Mouse (Mus musculus): ENCODE measurements around the gene Csad.
"Not testable (repeated sequence)": the region's sequence is repeated elsewhere in the genome, so short reads cannot be mapped to it uniquely, and the experiment has no call there.

The Csad gene

DNA sequence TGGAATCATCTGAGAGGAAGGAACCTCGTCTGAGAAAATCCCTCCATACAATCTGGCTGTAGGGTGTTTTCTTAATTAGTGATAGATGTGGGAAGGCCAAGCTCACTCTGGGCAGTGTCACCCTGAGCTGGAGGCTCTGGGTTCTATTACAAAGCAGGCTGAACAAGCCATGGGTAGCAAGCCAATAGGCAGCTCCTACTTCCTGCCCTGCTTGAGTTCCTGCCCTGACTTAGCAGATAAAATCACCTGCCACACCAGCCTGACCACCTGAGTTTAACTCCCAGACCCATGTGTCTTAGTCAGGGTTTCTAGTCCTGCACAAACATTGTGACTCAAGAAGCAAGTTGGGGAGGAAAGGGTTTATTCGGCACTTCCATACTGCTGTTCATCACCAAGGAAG is 35.5 kb downstream of the Csad start:
- peaks cover 23% of the 10 kb centered on the region for H3K36me3 ChIP-seq (ENCODE audit: insufficient read depth, low read length)
- TF ChIP-seq CTCF (conservative IDR thresholded peaks at IDR 0.05; ENCODE audit: low read length), result no peak
- TF ChIP-seq NANOG (IDR thresholded peaks at IDR 0.05; ENCODE audit: borderline replicate concordance, low read length), result no peak
- no peak for TF ChIP-seq POU5F1 (IDR thresholded peaks at IDR 0.05; ENCODE audit: borderline replicate concordance, low read length)
- no peaks in the 10 kb centered on the region for H3K27me3 ChIP-seq (ENCODE audit: insufficient read depth, low read length)
- H3K4me3 ChIP-seq (replicated peaks; ENCODE audit: low read length), result no peak overlapping the region
- peaks cover 17% of the 10 kb centered on the region for H3K4me1 ChIP-seq (replicated peaks; ENCODE audit: low read depth, low read length)
- no peaks in the 10 kb centered on the region for H3K9me3 ChIP-seq (ENCODE audit: low read length)

DNA sequence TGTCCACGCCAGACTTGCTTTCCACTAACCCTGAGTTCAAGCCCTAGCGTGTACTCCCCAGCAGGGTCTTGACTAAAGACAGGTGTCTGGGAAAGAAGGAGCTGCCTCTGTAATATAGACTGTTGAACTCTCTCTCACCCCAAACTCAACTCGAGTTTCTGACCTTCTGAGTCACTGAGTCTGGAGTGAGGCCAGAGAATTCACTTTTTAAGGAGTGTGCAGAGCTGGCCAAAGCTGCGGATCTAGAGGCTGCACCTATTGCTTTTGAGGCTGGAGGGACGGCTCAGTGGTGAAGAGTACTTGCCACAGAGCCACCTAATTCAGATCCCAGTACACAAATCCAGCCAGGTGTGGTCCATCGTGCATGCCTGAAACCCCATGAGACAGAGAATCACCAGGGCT is 36.9 kb downstream of the Csad start:
- Histone ChIP-seq H3K27me3 (ENCODE audit: insufficient read depth, low read length) (peaks cover 2% of the 10 kb centered on the region; the same call in 1 of the 2 replicates), H3K4me3 (replicated peaks; ENCODE audit: low read length) (no peak overlapping the region), H3K4me1 (replicated peaks; ENCODE audit: low read depth, low read length) (peaks cover 21% of the 10 kb centered on the region), H3K36me3 (ENCODE audit: insufficient read depth, low read length) (peaks cover 17% of the 10 kb centered on the region), H3K9me3 (ENCODE audit: low read length) (no peaks in the 10 kb centered on the region)
- TF ChIP-seq NANOG (IDR thresholded peaks at IDR 0.05; ENCODE audit: borderline replicate concordance, low read length), result no peak
- TF ChIP-seq CTCF (conservative IDR thresholded peaks at IDR 0.05; ENCODE audit: low read length), result no peak
- TF ChIP-seq POU5F1 (IDR thresholded peaks at IDR 0.05; ENCODE audit: borderline replicate concordance, low read length), result no peak

DNA sequence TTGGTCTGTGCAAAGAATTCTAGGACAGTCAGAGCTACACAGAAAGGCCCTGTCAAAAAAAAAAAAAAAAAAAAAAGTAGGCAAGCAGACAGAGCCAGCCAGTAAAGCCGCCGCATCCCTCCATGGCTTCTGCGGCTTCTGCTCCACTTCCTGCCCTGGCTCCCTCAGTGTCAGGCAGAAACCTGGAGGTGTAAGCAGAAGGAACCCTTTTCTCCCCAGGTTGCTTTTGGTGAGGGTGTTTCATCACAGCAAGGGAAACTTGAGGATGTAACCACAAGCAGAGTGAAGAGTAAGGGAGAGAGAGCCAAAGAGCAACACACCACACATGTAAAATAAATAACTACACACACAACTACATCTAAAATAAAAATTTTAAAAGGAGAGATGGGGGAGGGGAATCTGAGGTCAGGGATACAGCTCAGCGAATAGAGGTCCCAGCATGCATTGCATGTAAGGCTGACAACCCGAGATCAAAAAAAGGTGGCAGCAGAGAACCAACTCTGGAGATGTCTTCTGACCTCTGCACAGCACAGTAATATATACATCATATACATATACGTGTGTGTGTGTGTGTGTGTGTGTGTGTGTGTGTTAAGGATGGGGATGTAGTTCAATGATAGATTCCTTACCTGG is 38.9 kb downstream of the Csad start:
- peaks cover 4% of the 10 kb centered on the region for H3K27me3 ChIP-seq (ENCODE audit: insufficient read depth, low read length)
- peaks cover 34% of the 10 kb centered on the region for H3K4me1 ChIP-seq (replicated peaks; ENCODE audit: low read depth, low read length)
- TF ChIP-seq CTCF (conservative IDR thresholded peaks at IDR 0.05; ENCODE audit: low read length) (no peak), POU5F1 (IDR thresholded peaks at IDR 0.05; ENCODE audit: borderline replicate concordance, low read length) (no peak), NANOG (IDR thresholded peaks at IDR 0.05; ENCODE audit: borderline replicate concordance, low read length) (no peak)
- peaks cover 4% of the 10 kb centered on the region for H3K36me3 ChIP-seq (ENCODE audit: insufficient read depth, low read length)
- no peaks in the 10 kb centered on the region for H3K9me3 ChIP-seq (ENCODE audit: low read length)
- H3K4me3 ChIP-seq (replicated peaks; ENCODE audit: low read length), result no peak overlapping the region

DNA sequence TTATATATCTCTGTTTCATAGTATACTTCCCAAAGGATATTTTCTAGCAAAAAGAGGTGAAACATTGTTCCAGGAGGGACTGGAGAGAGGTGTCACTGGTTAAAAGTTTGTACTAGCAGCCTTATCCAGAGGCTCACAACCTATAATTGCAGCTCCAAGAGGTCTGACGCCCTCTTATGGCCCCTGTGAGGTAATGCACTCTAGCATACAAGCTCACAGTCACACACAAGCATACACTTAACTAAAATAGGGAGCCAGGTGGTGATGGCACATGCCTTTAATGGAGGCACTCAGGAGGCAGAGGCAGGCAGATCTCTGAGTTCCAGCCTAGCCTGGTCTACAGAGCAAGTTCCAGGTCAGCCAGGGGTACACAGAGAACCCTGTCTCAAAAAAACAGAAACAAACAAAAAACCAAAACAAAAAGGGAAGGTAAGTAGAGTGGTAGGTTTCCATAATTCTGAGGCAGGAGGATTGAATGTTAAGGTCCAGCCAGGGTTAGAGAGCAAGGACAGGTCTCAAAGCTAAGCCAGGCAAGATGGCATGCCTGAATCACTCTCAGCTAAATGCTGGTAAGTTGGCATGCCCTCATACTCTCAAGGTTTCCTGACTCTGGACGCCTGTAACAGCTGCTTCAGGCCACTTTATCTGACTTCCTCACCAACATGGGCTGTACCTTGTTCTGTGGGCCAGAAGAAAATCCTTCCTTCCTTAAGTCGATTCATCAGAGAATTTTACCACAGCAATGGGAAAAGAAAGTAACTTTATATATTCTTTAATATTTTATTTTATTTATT is 40.4 kb downstream of the Csad start:
- H3K27me3 ChIP-seq (ENCODE audit: insufficient read depth, low read length), result peaks cover 4% of the 10 kb centered on the region
- TF ChIP-seq NANOG (IDR thresholded peaks at IDR 0.05; ENCODE audit: borderline replicate concordance, low read length) (no peak), CTCF (conservative IDR thresholded peaks at IDR 0.05; ENCODE audit: low read length) (peak; percentile 54)
- H3K9me3 ChIP-seq (ENCODE audit: low read length), result no peaks in the 10 kb centered on the region
- no peaks in the 10 kb centered on the region for H3K36me3 ChIP-seq (ENCODE audit: insufficient read depth, low read length)
- H3K4me1 ChIP-seq (replicated peaks; ENCODE audit: low read depth, low read length), result peaks cover 41% of the 10 kb centered on the region
- H3K4me3 ChIP-seq (replicated peaks; ENCODE audit: low read length), result no peak overlapping the region

DNA sequence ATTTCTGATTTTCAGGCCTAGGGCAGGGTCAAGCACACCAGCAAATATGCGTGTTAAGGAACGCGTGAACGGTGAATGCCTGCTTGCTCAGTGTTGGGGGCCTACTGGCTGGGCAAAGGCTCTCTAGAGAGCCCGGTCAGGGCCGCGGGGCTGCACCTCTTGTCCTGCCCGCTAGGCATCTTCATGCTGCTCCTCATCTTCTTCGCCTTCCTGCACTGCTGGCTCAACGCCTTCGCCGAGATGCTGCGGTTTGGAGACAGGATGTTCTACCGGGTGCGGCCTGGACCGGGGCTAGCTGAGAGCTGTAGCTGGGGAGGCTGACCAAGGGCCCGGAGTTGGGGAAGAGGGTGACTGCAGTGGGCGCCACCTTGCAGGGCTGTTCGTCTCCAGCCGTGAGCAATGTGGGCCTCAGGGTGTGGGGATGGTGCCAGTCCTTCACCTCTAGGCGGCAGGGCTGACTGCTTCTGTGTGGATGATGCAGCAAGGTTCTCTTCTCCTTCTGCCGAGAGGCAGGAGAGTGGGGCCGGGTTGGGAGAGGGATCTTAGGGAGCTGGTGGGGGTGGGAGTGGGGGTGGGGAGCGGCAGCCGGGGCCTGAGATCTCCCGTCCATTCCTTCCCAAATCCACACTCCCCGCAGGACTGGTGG is 44.0 kb downstream of the Csad start:
- H3K27me3 ChIP-seq (ENCODE audit: insufficient read depth, low read length), result peaks cover 4% of the 10 kb centered on the region
- peaks cover 67% of the 10 kb centered on the region for H3K4me1 ChIP-seq (replicated peaks; ENCODE audit: low read depth, low read length)
- H3K36me3 ChIP-seq (ENCODE audit: insufficient read depth, low read length), result no peaks in the 10 kb centered on the region
- H3K9me3 ChIP-seq (ENCODE audit: low read length), result no peaks in the 10 kb centered on the region
- TF ChIP-seq POU5F1 (IDR thresholded peaks at IDR 0.05; ENCODE audit: borderline replicate concordance, low read length), result no peak
- TF ChIP-seq CTCF (conservative IDR thresholded peaks at IDR 0.05; ENCODE audit: low read length), result no peak
- no peak for TF ChIP-seq NANOG (IDR thresholded peaks at IDR 0.05; ENCODE audit: borderline replicate concordance, low read length)
- H3K4me3 ChIP-seq (replicated peaks; ENCODE audit: low read length), result peak overlapping the region; percentile 71

DNA sequence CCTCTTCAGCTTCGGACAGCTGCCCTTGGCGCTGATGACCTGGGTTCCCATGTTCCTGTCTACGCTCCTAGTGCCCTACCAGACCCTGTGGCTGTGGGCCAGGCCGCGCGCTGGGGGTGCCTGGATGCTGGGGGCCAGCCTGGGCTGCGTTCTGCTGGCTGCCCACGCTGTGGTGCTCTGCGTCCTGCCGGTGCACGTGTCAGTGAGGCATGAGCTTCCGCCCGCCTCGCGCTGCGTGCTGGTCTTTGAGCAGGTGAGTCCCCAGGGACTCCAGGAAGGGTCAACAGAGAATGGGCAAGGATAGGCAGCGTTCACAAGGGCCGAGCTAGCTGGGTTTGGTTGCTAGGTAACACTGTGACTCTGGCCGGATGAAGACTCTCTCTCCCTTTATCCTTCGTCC is 47.7 kb downstream of the Csad start:
- Histone ChIP-seq H3K9me3 (ENCODE audit: low read length) (no peaks in the 10 kb centered on the region), H3K4me3 (replicated peaks; ENCODE audit: low read length) (peak overlapping the region; percentile 61), H3K4me1 (replicated peaks; ENCODE audit: low read depth, low read length) (peaks cover 71% of the 10 kb centered on the region), H3K36me3 (ENCODE audit: insufficient read depth, low read length) (no peaks in the 10 kb centered on the region), H3K27me3 (ENCODE audit: insufficient read depth, low read length) (peaks cover 2% of the 10 kb centered on the region; the same call in 1 of the 2 replicates)
- TF ChIP-seq POU5F1 (IDR thresholded peaks at IDR 0.05; ENCODE audit: borderline replicate concordance, low read length), result no peak
- no peak for TF ChIP-seq NANOG (IDR thresholded peaks at IDR 0.05; ENCODE audit: borderline replicate concordance, low read length)
- TF ChIP-seq CTCF (conservative IDR thresholded peaks at IDR 0.05; ENCODE audit: low read length), result no peak

DNA sequence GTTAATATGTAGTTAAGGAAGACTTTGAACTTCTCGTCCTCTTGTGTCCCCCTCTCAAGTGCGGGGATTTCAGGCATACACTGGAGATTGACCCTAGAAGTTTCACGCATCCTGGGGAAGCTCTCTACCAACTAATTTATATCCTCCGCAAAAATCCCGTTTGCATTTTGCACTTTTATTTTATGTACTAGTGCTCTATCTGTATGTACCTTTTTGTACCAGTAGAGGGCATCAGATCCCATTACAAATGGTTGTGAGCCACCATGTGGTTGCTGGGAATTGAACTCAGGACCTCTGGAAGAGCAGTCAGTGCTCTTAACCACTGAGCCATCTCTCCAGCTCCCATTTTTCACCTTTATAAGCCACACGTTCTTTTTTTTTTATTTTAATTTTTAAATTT is 49.5 kb downstream of the Csad start:
- H3K27me3 ChIP-seq (ENCODE audit: insufficient read depth, low read length); H3K9me3 ChIP-seq (ENCODE audit: low read length); H3K36me3 ChIP-seq (ENCODE audit: insufficient read depth, low read length); H3K4me3 ChIP-seq (replicated peaks; ENCODE audit: low read length): not testable (repeated sequence)
- peak; percentile 52 for TF ChIP-seq CTCF (conservative IDR thresholded peaks at IDR 0.05; ENCODE audit: low read length)
- H3K4me1 ChIP-seq (replicated peaks; ENCODE audit: low read depth, low read length), result peaks cover 67% of the 10 kb centered on the region

DNA sequence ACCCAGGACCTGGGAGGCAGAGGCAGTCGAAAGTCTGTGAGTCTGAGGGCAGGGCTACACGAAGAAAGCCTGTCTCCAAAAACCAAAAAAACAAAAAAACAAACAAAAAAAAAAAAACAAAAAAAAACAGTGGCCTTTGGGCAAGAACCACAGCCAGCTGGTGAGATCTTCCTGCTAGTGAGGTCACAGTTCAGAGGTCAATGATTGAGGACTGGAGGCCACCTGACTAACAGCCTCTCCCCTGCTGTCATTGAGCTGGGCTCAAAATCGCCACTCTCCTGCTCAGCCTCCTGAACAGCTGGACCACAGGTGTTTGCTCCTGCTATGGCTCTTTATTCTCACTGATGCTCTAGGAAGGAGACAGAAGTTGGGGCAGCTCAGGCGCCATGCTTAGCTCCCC is 51.9 kb downstream of the Csad start:
- Histone ChIP-seq H3K4me1 (replicated peaks; ENCODE audit: low read depth, low read length) (peaks cover 59% of the 10 kb centered on the region), H3K27me3 (ENCODE audit: insufficient read depth, low read length) (peaks cover 18% of the 10 kb centered on the region), H3K9me3 (ENCODE audit: low read length) (no peaks in the 10 kb centered on the region), H3K4me3 (replicated peaks; ENCODE audit: low read length) (no peak overlapping the region), H3K36me3 (ENCODE audit: insufficient read depth, low read length) (no peaks in the 10 kb centered on the region)
- no peak for TF ChIP-seq POU5F1 (IDR thresholded peaks at IDR 0.05; ENCODE audit: borderline replicate concordance, low read length)
- TF ChIP-seq NANOG (IDR thresholded peaks at IDR 0.05; ENCODE audit: borderline replicate concordance, low read length), result no peak
- TF ChIP-seq CTCF (conservative IDR thresholded peaks at IDR 0.05; ENCODE audit: low read length), result no peak

Measured in E14TG2a.4 (cell line).